Mouse (Mus musculus): ENCODE data around the gene Rexo4. TPM values are rescaled to one million over a fixed set of nuclear protein-coding genes. Genes with fewer than 3 reads are reported as not detected.

The Rexo4 gene
- polyA plus RNA-seq, 1 experiment from 2014 or later: 45.2 TPM

DNA sequence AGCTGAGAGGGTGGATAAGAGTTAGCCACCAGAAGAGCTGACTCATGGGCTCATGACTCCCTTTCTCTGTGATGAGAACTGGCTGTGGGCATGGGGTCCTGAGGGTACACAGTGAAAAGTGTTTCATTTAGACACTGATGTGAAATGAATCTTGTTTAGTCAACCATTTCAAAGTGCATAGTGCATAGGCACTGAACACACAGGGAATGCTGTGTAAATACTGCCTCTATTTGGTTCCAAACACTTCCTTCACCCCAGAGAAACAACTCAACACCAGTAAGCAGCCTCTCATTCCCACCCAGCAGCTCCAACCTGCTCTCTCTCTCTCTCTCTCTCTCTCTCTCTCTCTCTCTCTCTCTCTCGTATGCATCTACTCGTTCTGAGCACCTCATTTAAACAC lies 20.0 kb upstream of the Rexo4 start:
- Histone ChIP-seq H3K27me3 (ENCODE audit: control insufficient read depth, insufficient read depth, low read length) (no peaks in the 10 kb centered on the region), H3K27ac (ENCODE audit: low read length) (no peak overlapping the region), H3K9ac (replicated peaks; ENCODE audit: low read depth, low read length) (no peak overlapping the region), H3K4me2 (replicated peaks; ENCODE audit: low read depth, low read length) (no peak overlapping the region), H3K9me3 (ENCODE audit: control insufficient read depth, low read depth, low read length) (no peaks in the 10 kb centered on the region), H3K4me1 (ENCODE audit: control insufficient read depth, insufficient read depth, low read length) (no peaks in the 10 kb centered on the region), H3K4me3 (ENCODE audit: low read depth, low read length) (no peak overlapping the region), H3K36me3 (ENCODE audit: control insufficient read depth, insufficient read depth, low read length) (no peaks in the 10 kb centered on the region)
- ATAC-seq (ENCODE audit: insufficient number of reproducible peaks, insufficient read depth, low FRiP score, low read depth): no peak
- 57% methylated on average over 2 of the region's 2 CpGs for WGBS

GRCm38 (mm10) chr2:26980361-26980760 lies 16.2 kb upstream of the Rexo4 start:
- Histone ChIP-seq H3K9ac (replicated peaks; ENCODE audit: low read depth, low read length) (no peak overlapping the region), H3K4me3 (ENCODE audit: low read depth, low read length) (no peak overlapping the region), H3K36me3 (ENCODE audit: control insufficient read depth, insufficient read depth, low read length) (no peaks in the 10 kb centered on the region), H3K27me3 (ENCODE audit: control insufficient read depth, insufficient read depth, low read length) (no peaks in the 10 kb centered on the region), H3K9me3 (ENCODE audit: control insufficient read depth, low read depth, low read length) (no peaks in the 10 kb centered on the region), H3K4me2 (replicated peaks; ENCODE audit: low read depth, low read length) (no peak overlapping the region), H3K4me1 (ENCODE audit: control insufficient read depth, insufficient read depth, low read length) (no peaks in the 10 kb centered on the region), H3K27ac (ENCODE audit: low read length) (no peak overlapping the region)
- no peak for ATAC-seq (ENCODE audit: insufficient number of reproducible peaks, insufficient read depth, low FRiP score, low read depth)
- WGBS: 57% methylated on average over 1 of the region's 1 CpGs

DNA sequence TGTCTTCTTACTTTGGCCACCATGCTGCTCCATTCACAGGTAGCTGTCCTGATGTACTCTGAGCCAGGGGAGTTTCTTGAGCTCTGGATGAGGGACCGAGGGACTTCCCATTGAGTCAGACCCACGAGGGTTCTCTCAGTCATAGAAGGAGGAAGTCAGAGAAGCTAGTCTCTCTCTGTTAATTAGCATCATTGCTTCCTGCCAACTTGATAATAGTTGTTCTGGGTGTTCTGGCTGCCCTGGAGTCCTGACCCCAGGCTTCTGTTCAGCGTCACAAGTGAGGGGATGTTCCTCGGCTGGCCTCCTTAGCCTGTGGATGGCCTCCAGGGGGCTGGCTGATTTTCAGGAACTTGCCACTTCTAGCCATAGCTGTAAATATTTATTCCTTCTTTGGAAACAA lies 9.8 kb upstream of the Rexo4 start:
- Histone ChIP-seq H3K9ac (replicated peaks; ENCODE audit: low read depth, low read length) (no peak overlapping the region), H3K4me3 (ENCODE audit: low read depth, low read length) (no peak overlapping the region), H3K27me3 (ENCODE audit: control insufficient read depth, insufficient read depth, low read length) (no peaks in the 10 kb centered on the region), H3K36me3 (ENCODE audit: control insufficient read depth, insufficient read depth, low read length) (no peaks in the 10 kb centered on the region), H3K27ac (ENCODE audit: low read length) (no peak overlapping the region), H3K4me2 (replicated peaks; ENCODE audit: low read depth, low read length) (no peak overlapping the region), H3K9me3 (ENCODE audit: control insufficient read depth, low read depth, low read length) (no peaks in the 10 kb centered on the region), H3K4me1 (ENCODE audit: control insufficient read depth, insufficient read depth, low read length) (no peaks in the 10 kb centered on the region)
- WGBS: 34% methylated on average over 4 of the region's 4 CpGs
- no peak for ATAC-seq (ENCODE audit: insufficient number of reproducible peaks, insufficient read depth, low FRiP score, low read depth)

DNA sequence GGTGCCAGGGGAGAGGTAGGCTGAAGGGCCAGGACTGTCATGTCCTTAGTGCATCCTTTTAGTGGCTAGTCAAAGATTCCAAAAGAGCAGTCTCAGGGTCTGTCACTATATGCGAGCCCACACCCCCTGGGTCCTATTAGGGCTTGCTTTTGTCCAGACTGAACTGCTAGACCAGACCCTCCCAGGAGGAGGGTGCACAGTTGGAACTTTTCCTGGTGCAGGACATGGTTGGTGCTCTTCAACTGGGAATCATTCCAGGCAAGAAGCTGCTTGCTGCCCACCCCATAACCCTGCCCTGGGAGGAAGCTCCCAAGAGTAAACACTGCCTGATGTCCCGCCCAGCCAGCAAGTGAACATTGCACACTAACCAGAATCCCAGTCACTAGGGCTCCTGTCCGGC lies 8.9 kb upstream of the Rexo4 start, which contains the start of gene Adamts13:
Gene Adamts13 (plus strand): TSS at position 301 of the 400 bp plus-strand sequence.
- Histone ChIP-seq H3K36me3 (ENCODE audit: control insufficient read depth, insufficient read depth, low read length) (no peaks in the 10 kb centered on the region), H3K4me2 (replicated peaks; ENCODE audit: low read depth, low read length) (no peak within 1 kb of the TSS), H3K9me3 (ENCODE audit: control insufficient read depth, low read depth, low read length) (no peaks in the 10 kb centered on the region), H3K9ac (replicated peaks; ENCODE audit: low read depth, low read length) (no peak within 1 kb of the TSS), H3K4me3 (ENCODE audit: low read depth, low read length) (no peak within 1 kb of the TSS), H3K4me1 (ENCODE audit: control insufficient read depth, insufficient read depth, low read length) (no peaks in the 10 kb centered on the region), H3K27ac (ENCODE audit: low read length) (no peak within 1 kb of the TSS), H3K27me3 (ENCODE audit: control insufficient read depth, insufficient read depth, low read length) (no peaks in the 10 kb centered on the region)
- ATAC-seq (ENCODE audit: insufficient number of reproducible peaks, insufficient read depth, low FRiP score, low read depth): no peak
- WGBS: 58% methylated on average over 3 of the region's 3 CpGs

DNA sequence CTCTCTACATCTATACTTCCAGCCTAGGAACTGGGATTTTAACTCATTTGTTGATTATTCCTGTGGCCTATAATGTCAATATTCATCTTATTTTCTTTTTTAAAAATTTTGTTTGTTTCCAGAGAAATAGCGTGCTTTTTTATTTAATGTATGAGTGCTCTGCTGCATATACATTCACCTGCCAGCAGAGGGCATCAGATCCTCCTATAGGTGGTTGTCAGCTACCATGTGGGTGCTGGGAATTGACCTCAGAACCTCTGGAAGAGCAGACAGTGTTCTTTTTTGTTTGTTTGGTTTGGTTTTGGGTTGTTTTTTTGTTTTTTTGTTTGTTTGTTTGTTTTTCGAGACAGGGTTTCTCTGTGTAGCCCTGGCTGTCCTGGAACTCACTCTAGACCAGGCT lies 3.1 kb upstream of the Rexo4 start:
- 73% methylated on average over 2 of the region's 2 CpGs for WGBS
- H3K9me3 ChIP-seq (ENCODE audit: control insufficient read depth, low read depth, low read length): no peaks in the 10 kb centered on the region

GRCm38 (mm10) chr2:26964724-26965370 lies 661 bp upstream of the Rexo4 start:
- peaks cover 14% of the 10 kb centered on the region for H3K4me1 ChIP-seq (ENCODE audit: control insufficient read depth, insufficient read depth, low read length)
- H3K27ac ChIP-seq (ENCODE audit: low read length): peak overlapping the region; percentile 91
- H3K9ac ChIP-seq (replicated peaks; ENCODE audit: low read depth, low read length): peak overlapping the region; percentile 90
- ATAC-seq (ENCODE audit: insufficient number of reproducible peaks, insufficient read depth, low FRiP score, low read depth): no peak
- peak overlapping the region; percentile 87 for H3K4me3 ChIP-seq (ENCODE audit: low read depth, low read length)
- H3K36me3 ChIP-seq (ENCODE audit: control insufficient read depth, insufficient read depth, low read length): peaks cover 17% of the 10 kb centered on the region
- H3K27me3 ChIP-seq (ENCODE audit: control insufficient read depth, insufficient read depth, low read length): no peaks in the 10 kb centered on the region
- WGBS: 14% methylated on average over 14 of the region's 14 CpGs
- H3K4me2 ChIP-seq (replicated peaks; ENCODE audit: low read depth, low read length): peak overlapping the region; percentile 85
- H3K9me3 ChIP-seq (ENCODE audit: control insufficient read depth, low read depth, low read length): no peaks in the 10 kb centered on the region

More for the DNA sequence above, 3.1 kb upstream of the Rexo4 start:
- Histone ChIP-seq H3K9ac (replicated peaks; ENCODE audit: low read depth, low read length) (no peak overlapping the region), H3K4me1 (ENCODE audit: control insufficient read depth, insufficient read depth, low read length) (peaks cover 9% of the 10 kb centered on the region), H3K36me3 (ENCODE audit: control insufficient read depth, insufficient read depth, low read length) (peaks cover under 1% of the 10 kb centered on the region; the same call in 1 of the 2 replicates), H3K4me2 (replicated peaks; ENCODE audit: low read depth, low read length) (no peak overlapping the region), H3K4me3 (ENCODE audit: low read depth, low read length) (no peak overlapping the region), H3K27me3 (ENCODE audit: control insufficient read depth, insufficient read depth, low read length) (no peaks in the 10 kb centered on the region), H3K27ac (ENCODE audit: low read length) (no peak overlapping the region)
- ATAC-seq (ENCODE audit: insufficient number of reproducible peaks, insufficient read depth, low FRiP score, low read depth): no peak

DNA sequence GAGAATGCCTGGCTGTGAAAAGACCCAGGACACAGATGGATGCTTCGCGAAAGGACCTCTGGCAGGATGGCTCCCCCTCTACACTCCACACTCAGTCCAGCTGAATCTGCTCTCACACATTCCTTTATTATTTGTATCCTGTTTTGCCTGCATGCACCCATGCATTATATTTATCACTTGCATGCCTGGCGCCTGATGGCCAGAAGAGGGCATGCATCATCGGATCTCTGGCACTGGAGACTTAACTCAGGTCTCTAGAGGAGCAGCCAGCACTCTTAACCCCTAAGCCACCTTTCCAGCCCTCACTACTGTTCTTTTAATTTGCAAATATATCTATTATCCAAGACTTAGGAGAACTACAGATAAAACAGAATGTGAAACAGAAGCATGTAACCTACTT lies 3.4 kb downstream of the Rexo4 start:
- no peak overlapping the region for H3K4me2 ChIP-seq (replicated peaks; ENCODE audit: low read depth, low read length)
- H3K36me3 ChIP-seq (ENCODE audit: control insufficient read depth, insufficient read depth, low read length): peaks cover 47% of the 10 kb centered on the region
- no peak overlapping the region for H3K9ac ChIP-seq (replicated peaks; ENCODE audit: low read depth, low read length)
- WGBS: 85% methylated on average over 4 of the region's 4 CpGs
- H3K4me3 ChIP-seq (ENCODE audit: low read depth, low read length): no peak overlapping the region
- ATAC-seq (ENCODE audit: insufficient number of reproducible peaks, insufficient read depth, low FRiP score, low read depth): no peak
- H3K27me3 ChIP-seq (ENCODE audit: control insufficient read depth, insufficient read depth, low read length): no peaks in the 10 kb centered on the region
- peaks cover 14% of the 10 kb centered on the region for H3K4me1 ChIP-seq (ENCODE audit: control insufficient read depth, insufficient read depth, low read length)
- H3K9me3 ChIP-seq (ENCODE audit: control insufficient read depth, low read depth, low read length): no peaks in the 10 kb centered on the region
- H3K27ac ChIP-seq (ENCODE audit: low read length): no peak overlapping the region

DNA sequence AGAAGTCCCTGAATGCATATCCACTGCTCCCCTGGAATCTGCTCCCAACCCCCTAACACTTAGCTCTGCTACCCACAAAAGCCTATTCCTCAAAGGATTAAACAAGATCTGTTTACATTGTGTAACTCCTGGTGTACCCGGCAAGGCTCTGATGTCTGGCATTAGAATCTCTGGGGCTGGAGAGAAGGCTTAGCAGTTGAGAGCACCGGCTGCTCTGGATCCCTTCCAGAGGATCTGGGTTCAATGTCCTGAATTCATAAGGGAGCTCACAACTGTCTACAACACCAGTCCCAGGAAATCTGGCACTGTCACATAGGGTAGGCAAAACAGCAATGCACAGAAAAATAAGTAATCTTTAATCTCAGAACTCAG lies 6.7 kb downstream of the Rexo4 start:
- no peaks in the 10 kb centered on the region for H3K27me3 ChIP-seq (ENCODE audit: control insufficient read depth, insufficient read depth, low read length)
- peaks cover 70% of the 10 kb centered on the region for H3K36me3 ChIP-seq (ENCODE audit: control insufficient read depth, insufficient read depth, low read length)
- no peaks in the 10 kb centered on the region for H3K9me3 ChIP-seq (ENCODE audit: control insufficient read depth, low read depth, low read length)
- peaks cover 5% of the 10 kb centered on the region; the same call in 1 of the 2 replicates for H3K4me1 ChIP-seq (ENCODE audit: control insufficient read depth, insufficient read depth, low read length)
- no peak overlapping the region for H3K4me2 ChIP-seq (replicated peaks; ENCODE audit: low read depth, low read length)
- no peak for ATAC-seq (ENCODE audit: insufficient number of reproducible peaks, insufficient read depth, low FRiP score, low read depth)
- no peak overlapping the region for H3K4me3 ChIP-seq (ENCODE audit: low read depth, low read length)
- H3K9ac ChIP-seq (replicated peaks; ENCODE audit: low read depth, low read length): no peak overlapping the region
- no peak overlapping the region for H3K27ac ChIP-seq (ENCODE audit: low read length)
- 68% methylated on average over 2 of the region's 2 CpGs for WGBS

Data from stomach, embryonic 14.5 days (tissue).